Mouse (Mus musculus) embryonic fibroblast, embryonic 13.5 days (primary cell): ENCODE results near the gene St14. TPM values are rescaled to one million over a fixed set of nuclear protein-coding genes. Genes with fewer than 3 reads are reported as not detected.

Source experiments
- H3K27ac ChIP-seq: 2 replicates; pipeline ENCODE4 v1.5.1; 2012; ENCODE audit warnings: low read length, control low read depth, inconsistent platforms; ENCODE audit not compliant: insufficient read depth
- H3K4me1 ChIP-seq: 2 replicates; pipeline ENCODE4 v1.6.1; 2011; ENCODE audit warnings: low read length; ENCODE audit not compliant: control insufficient read depth, insufficient read depth
- H3K4me3 ChIP-seq: 2 replicates; pipeline ENCODE4 v1.5.1; 2011; ENCODE audit warnings: mild to moderate bottlenecking, control low read depth, low read length; ENCODE audit not compliant: insufficient read depth
- CTCF ChIP-seq: IDR thresholded peaks from 2 replicates; pipeline ENCODE4 v1.5.1; 2011; ENCODE audit warnings: mild to moderate bottlenecking, control low read depth, low read length, moderate library complexity, borderline replicate concordance; ENCODE audit not compliant: insufficient read depth
- POLR2A ChIP-seq: IDR thresholded peaks from 2 replicates; pipeline ENCODE4 v1.6.1; 2011; ENCODE audit warnings: low read depth, mild to moderate bottlenecking, control low read depth, low read length, moderate library complexity
- polyA plus RNA-seq: library from polyadenylated mRNA; stranded (reverse); fragments of >200 nt; gene quantifications from 2 replicates; pipeline ENCODE4 v1.2.4, GENCODE M21; 2011; ENCODE audit warnings: low read depth; ENCODE audit not compliant: missing spikeins, insufficient read length

Gene St14
- polyA plus RNA-seq, 1 experiment, result 1.1 TPM

GRCm38 (mm10) chr9:31088883-31089282 is 42.8 kb downstream of the St14 start:
- no peak for TF ChIP-seq CTCF
- TF ChIP-seq POLR2A, result no peak
- H3K4me3 ChIP-seq, result no peak overlapping the region

GRCm38 (mm10) chr9:31088116-31088515 is 43.5 kb downstream of the St14 start:
- no peak overlapping the region for H3K27ac ChIP-seq
- H3K4me1 ChIP-seq, result no peaks in the 10 kb centered on the region
- TF ChIP-seq CTCF, result no peak
- H3K4me3 ChIP-seq, result no peak overlapping the region

More at GRCm38 (mm10) chr9:31088883-31089282, 42.8 kb downstream of the St14 start:
- H3K27ac ChIP-seq, result no peak overlapping the region
- H3K4me1 ChIP-seq, result no peaks in the 10 kb centered on the region

GRCm38 (mm10) chr9:31087466-31087865 is 44.2 kb downstream of the St14 start:
- Histone ChIP-seq H3K4me3 (no peak overlapping the region), H3K4me1 (no peaks in the 10 kb centered on the region), H3K27ac (no peak overlapping the region)
- TF ChIP-seq CTCF (no peak), POLR2A (no peak)

- no peak overlapping the region for H3K27ac ChIP-seq
- no peak overlapping the region for H3K4me3 ChIP-seq
- H3K4me1 ChIP-seq, result no peaks in the 10 kb centered on the region
- no peak for TF ChIP-seq CTCF
- TF ChIP-seq POLR2A, result no peak
Measured at GRCm38 (mm10) chr9:31086754-31087145, 44.9 kb downstream of the St14 start.

- no peak for TF ChIP-seq POLR2A
- TF ChIP-seq CTCF, result no peak
- Histone ChIP-seq H3K4me1 (no peaks in the 10 kb centered on the region), H3K27ac (no peak overlapping the region), H3K4me3 (no peak overlapping the region)
Measured at GRCm38 (mm10) chr9:31086085-31086753, 45.4 kb downstream of the St14 start.

- Histone ChIP-seq H3K4me3 (no peak overlapping the region), H3K27ac (no peak overlapping the region), H3K4me1 (no peaks in the 10 kb centered on the region)
- TF ChIP-seq POLR2A (no peak), CTCF (no peak)
Measured at GRCm38 (mm10) chr9:31085556-31085955, 46.1 kb downstream of the St14 start.

- H3K27ac ChIP-seq, result no peak overlapping the region
- H3K4me1 ChIP-seq, result no peaks in the 10 kb centered on the region
- TF ChIP-seq CTCF, result no peak
- TF ChIP-seq POLR2A, result no peak
- no peak overlapping the region for H3K4me3 ChIP-seq
Measured at GRCm38 (mm10) chr9:31082771-31083170, 48.9 kb downstream of the St14 start.

GRCm38 (mm10) chr9:31082054-31082666 is 49.5 kb downstream of the St14 start:
- TF ChIP-seq POLR2A (no peak), CTCF (peak; percentile 77; the same call in 1 of the 2 replicates)
- no peak overlapping the region for H3K27ac ChIP-seq
- H3K4me3 ChIP-seq, result no peak overlapping the region
- H3K4me1 ChIP-seq, result no peaks in the 10 kb centered on the region

- TF ChIP-seq CTCF (no peak), POLR2A (no peak)
- Histone ChIP-seq H3K4me3 (no peak overlapping the region), H3K4me1 (no peaks in the 10 kb centered on the region), H3K27ac (no peak overlapping the region)
Measured at GRCm38 (mm10) chr9:31080726-31081125, 50.9 kb downstream of the St14 start.

GRCm38 (mm10) chr9:31074836-31075235 is 56.8 kb downstream of the St14 start:
- Histone ChIP-seq H3K4me1 (no peaks in the 10 kb centered on the region), H3K4me3 (no peak overlapping the region), H3K27ac (no peak overlapping the region)
- no peak for TF ChIP-seq POLR2A
- no peak for TF ChIP-seq CTCF
